Mouse (Mus musculus): Measurements from ENCODE around the gene Kcnn1. TPM values are rescaled to one million over a fixed set of nuclear protein-coding genes. Genes with fewer than 3 reads are reported as not detected.

The Kcnn1 gene
- polyA plus RNA-seq, 1 experiment from 2014 or later, result 1.1 TPM

GRCm38 (mm10) chr8:70890656-70891055 is 27.6 kb upstream of the Kcnn1 start:
- Histone ChIP-seq H3K4me2 (no peak overlapping the region), H3K36me3 (ENCODE audit: control insufficient read depth, insufficient read depth, low read length) (peaks cover 18% of the 10 kb centered on the region), H3K9ac (ENCODE audit: low read depth, low read length) (no peak overlapping the region), H3K4me3 (ENCODE audit: low read depth, low read length) (no peak overlapping the region), H3K9me3 (replicated peaks; ENCODE audit: control insufficient read depth, low read length) (no peaks in the 10 kb centered on the region), H3K27me3 (ENCODE audit: control insufficient read depth, insufficient read depth, low read length) (peaks cover 60% of the 10 kb centered on the region), H3K4me1 (ENCODE audit: control insufficient read depth, insufficient read depth, low read length) (peaks cover 12% of the 10 kb centered on the region; the same call in 1 of the 2 replicates), H3K27ac (ENCODE audit: low read depth, low read length) (no peak overlapping the region)
- ATAC-seq (replicated peaks; ENCODE audit: insufficient number of reproducible peaks, low FRiP score, low TSS enrichment), result no peak
- 93% methylated on average over 5 of the region's 5 CpGs for WGBS (ENCODE audit: insufficient replicate concordance)

- WGBS (ENCODE audit: insufficient replicate concordance), result 6% methylated on average over 13 of the region's 18 CpGs
- Histone ChIP-seq H3K4me3 (ENCODE audit: low read depth, low read length) (no peak overlapping the region), H3K4me2 (no peak overlapping the region), H3K4me1 (ENCODE audit: control insufficient read depth, insufficient read depth, low read length) (peaks cover 6% of the 10 kb centered on the region; the same call in 1 of the 2 replicates), H3K36me3 (ENCODE audit: control insufficient read depth, insufficient read depth, low read length) (no peaks in the 10 kb centered on the region), H3K27me3 (ENCODE audit: control insufficient read depth, insufficient read depth, low read length) (peaks cover 41% of the 10 kb centered on the region), H3K27ac (ENCODE audit: low read depth, low read length) (no peak overlapping the region), H3K9me3 (replicated peaks; ENCODE audit: control insufficient read depth, low read length) (no peaks in the 10 kb centered on the region), H3K9ac (ENCODE audit: low read depth, low read length) (no peak overlapping the region)
- ATAC-seq (replicated peaks; ENCODE audit: insufficient number of reproducible peaks, low FRiP score, low TSS enrichment), result peak; percentile 23; the same call in 1 of the 2 replicates
These were observed 24.6 kb upstream of the Kcnn1 start for GRCm38 (mm10) chr8:70887669-70888068.

- no peaks in the 10 kb centered on the region for H3K36me3 ChIP-seq (ENCODE audit: control insufficient read depth, insufficient read depth, low read length)
- no peak overlapping the region for H3K4me2 ChIP-seq
- H3K27me3 ChIP-seq (ENCODE audit: control insufficient read depth, insufficient read depth, low read length), result peaks cover 20% of the 10 kb centered on the region
- peaks cover 3% of the 10 kb centered on the region; the same call in 1 of the 2 replicates for H3K4me1 ChIP-seq (ENCODE audit: control insufficient read depth, insufficient read depth, low read length)
- H3K9me3 ChIP-seq (replicated peaks; ENCODE audit: control insufficient read depth, low read length), result no peaks in the 10 kb centered on the region
- H3K4me3 ChIP-seq (ENCODE audit: low read depth, low read length), result no peak overlapping the region
- no peak overlapping the region for H3K9ac ChIP-seq (ENCODE audit: low read depth, low read length)
- H3K27ac ChIP-seq (ENCODE audit: low read depth, low read length), result no peak overlapping the region
- WGBS (ENCODE audit: insufficient replicate concordance), result 12% methylated on average over 12 of the region's 12 CpGs
- no peak for ATAC-seq (replicated peaks; ENCODE audit: insufficient number of reproducible peaks, low FRiP score, low TSS enrichment)
These were observed 22.6 kb upstream of the Kcnn1 start for GRCm38 (mm10) chr8:70885612-70886011.

GRCm38 (mm10) chr8:70884683-70885082 is 21.6 kb upstream of the Kcnn1 start:
- Histone ChIP-seq H3K4me3 (ENCODE audit: low read depth, low read length) (no peak overlapping the region), H3K9me3 (replicated peaks; ENCODE audit: control insufficient read depth, low read length) (no peaks in the 10 kb centered on the region), H3K4me1 (ENCODE audit: control insufficient read depth, insufficient read depth, low read length) (peaks cover 6% of the 10 kb centered on the region; the same call in 1 of the 2 replicates), H3K4me2 (no peak overlapping the region), H3K27ac (ENCODE audit: low read depth, low read length) (no peak overlapping the region), H3K36me3 (ENCODE audit: control insufficient read depth, insufficient read depth, low read length) (no peaks in the 10 kb centered on the region), H3K9ac (ENCODE audit: low read depth, low read length) (no peak overlapping the region), H3K27me3 (ENCODE audit: control insufficient read depth, insufficient read depth, low read length) (0 out of 2 replicates have a peak, but pooled peaks cover 13% of the 10 kb centered on the region)
- 71% methylated on average over 10 of the region's 10 CpGs for WGBS (ENCODE audit: insufficient replicate concordance)
- ATAC-seq (replicated peaks; ENCODE audit: insufficient number of reproducible peaks, low FRiP score, low TSS enrichment), result no peak

- no peak overlapping the region for H3K27ac ChIP-seq (ENCODE audit: low read depth, low read length)
- WGBS (ENCODE audit: insufficient replicate concordance), result 84% methylated on average over 4 of the region's 4 CpGs
- no peak for ATAC-seq (replicated peaks; ENCODE audit: insufficient number of reproducible peaks, low FRiP score, low TSS enrichment)
These were observed 21.1 kb upstream of the Kcnn1 start for GRCm38 (mm10) chr8:70884186-70884585.

DNA sequence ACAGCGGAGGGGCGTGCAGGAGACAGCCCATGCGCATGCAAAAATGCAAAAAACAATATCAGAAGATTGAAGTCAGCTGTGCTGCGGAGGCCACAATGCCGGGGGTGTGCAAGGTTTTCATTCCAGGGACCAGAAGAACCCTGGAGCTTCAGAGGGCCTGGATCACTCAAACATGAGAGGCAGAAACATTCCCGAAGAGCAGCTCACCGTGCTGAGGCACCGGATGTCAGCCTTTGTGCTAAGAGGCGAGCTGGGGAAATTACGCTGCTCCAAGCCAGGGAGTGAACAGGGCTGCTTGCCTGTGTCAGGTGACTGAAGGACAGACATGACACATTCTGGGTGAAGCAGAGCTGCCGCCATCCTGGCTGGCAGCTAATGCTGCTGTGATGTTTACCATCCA is 17.5 kb upstream of the Kcnn1 start:
- peaks cover 6% of the 10 kb centered on the region; the same call in 1 of the 2 replicates for H3K4me1 ChIP-seq (ENCODE audit: control insufficient read depth, insufficient read depth, low read length)
- no peaks in the 10 kb centered on the region for H3K27me3 ChIP-seq (ENCODE audit: control insufficient read depth, insufficient read depth, low read length)
- no peak overlapping the region; the same call in 1 of the 2 replicates for H3K4me2 ChIP-seq
- 15% methylated on average over 11 of the region's 11 CpGs for WGBS (ENCODE audit: insufficient replicate concordance)
- H3K27ac ChIP-seq (ENCODE audit: low read depth, low read length), result no peak overlapping the region
- H3K9ac ChIP-seq (ENCODE audit: low read depth, low read length), result peak overlapping the region; percentile 28
- H3K4me3 ChIP-seq (ENCODE audit: low read depth, low read length), result no peak overlapping the region
- ATAC-seq (replicated peaks; ENCODE audit: insufficient number of reproducible peaks, low FRiP score, low TSS enrichment), result no peak
- no peaks in the 10 kb centered on the region for H3K36me3 ChIP-seq (ENCODE audit: control insufficient read depth, insufficient read depth, low read length)
- H3K9me3 ChIP-seq (replicated peaks; ENCODE audit: control insufficient read depth, low read length), result no peaks in the 10 kb centered on the region

More at GRCm38 (mm10) chr8:70884186-70884585, 21.1 kb upstream of the Kcnn1 start:
- H3K27me3 ChIP-seq (ENCODE audit: control insufficient read depth, insufficient read depth, low read length), result 0 out of 2 replicates have a peak, but pooled peaks cover 10% of the 10 kb centered on the region
- H3K9me3 ChIP-seq (replicated peaks; ENCODE audit: control insufficient read depth, low read length), result no peaks in the 10 kb centered on the region
- no peak overlapping the region for H3K9ac ChIP-seq (ENCODE audit: low read depth, low read length)
- H3K4me3 ChIP-seq (ENCODE audit: low read depth, low read length), result no peak overlapping the region
- no peaks in the 10 kb centered on the region for H3K36me3 ChIP-seq (ENCODE audit: control insufficient read depth, insufficient read depth, low read length)
- H3K4me1 ChIP-seq (ENCODE audit: control insufficient read depth, insufficient read depth, low read length), result peaks cover 6% of the 10 kb centered on the region; the same call in 1 of the 2 replicates
- no peak overlapping the region for H3K4me2 ChIP-seq

DNA sequence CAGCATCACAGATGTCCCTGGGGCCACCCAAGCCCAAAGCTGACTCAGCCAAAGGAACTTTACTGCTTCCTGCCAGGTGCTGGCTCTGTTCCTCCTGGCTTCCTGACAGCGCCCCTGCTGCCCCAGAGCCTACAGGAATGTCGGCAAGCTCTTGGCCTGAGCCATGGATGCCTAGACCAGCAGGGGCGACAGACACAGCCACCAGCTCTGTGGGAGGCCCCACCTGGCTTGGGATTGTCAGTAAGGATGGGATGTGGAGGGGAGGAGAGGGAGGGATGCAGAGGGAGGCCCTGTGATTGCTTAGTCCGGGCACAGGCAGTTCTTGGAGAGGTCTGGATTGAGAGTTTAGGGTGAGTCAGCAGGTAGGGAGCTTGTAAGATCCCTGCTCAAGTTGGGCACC is 17.1 kb upstream of the Kcnn1 start:
- peaks cover 6% of the 10 kb centered on the region; the same call in 1 of the 2 replicates for H3K4me1 ChIP-seq (ENCODE audit: control insufficient read depth, insufficient read depth, low read length)
- ATAC-seq (replicated peaks; ENCODE audit: insufficient number of reproducible peaks, low FRiP score, low TSS enrichment), result no peak
- no peak overlapping the region for H3K4me3 ChIP-seq (ENCODE audit: low read depth, low read length)
- no peaks in the 10 kb centered on the region for H3K27me3 ChIP-seq (ENCODE audit: control insufficient read depth, insufficient read depth, low read length)
- no peak overlapping the region for H3K27ac ChIP-seq (ENCODE audit: low read depth, low read length)
- no peaks in the 10 kb centered on the region for H3K9me3 ChIP-seq (replicated peaks; ENCODE audit: control insufficient read depth, low read length)
- 4% methylated on average over 4 of the region's 4 CpGs for WGBS (ENCODE audit: insufficient replicate concordance)
- no peak overlapping the region for H3K4me2 ChIP-seq
- H3K36me3 ChIP-seq (ENCODE audit: control insufficient read depth, insufficient read depth, low read length), result no peaks in the 10 kb centered on the region
- no peak overlapping the region; the same call in 1 of the 2 replicates for H3K9ac ChIP-seq (ENCODE audit: low read depth, low read length)

- H3K9ac ChIP-seq (ENCODE audit: low read depth, low read length), result no peak overlapping the region
- no peaks in the 10 kb centered on the region for H3K9me3 ChIP-seq (replicated peaks; ENCODE audit: control insufficient read depth, low read length)
- no peak for ATAC-seq (replicated peaks; ENCODE audit: insufficient number of reproducible peaks, low FRiP score, low TSS enrichment)
- H3K36me3 ChIP-seq (ENCODE audit: control insufficient read depth, insufficient read depth, low read length), result no peaks in the 10 kb centered on the region
- 55% methylated on average over 4 of the region's 4 CpGs for WGBS (ENCODE audit: insufficient replicate concordance)
- H3K4me2 ChIP-seq, result no peak overlapping the region
- H3K27me3 ChIP-seq (ENCODE audit: control insufficient read depth, insufficient read depth, low read length), result no peaks in the 10 kb centered on the region
- no peak overlapping the region for H3K4me3 ChIP-seq (ENCODE audit: low read depth, low read length)
- H3K4me1 ChIP-seq (ENCODE audit: control insufficient read depth, insufficient read depth, low read length), result peaks cover 6% of the 10 kb centered on the region; the same call in 1 of the 2 replicates
- no peak overlapping the region for H3K27ac ChIP-seq (ENCODE audit: low read depth, low read length)
These were observed 16.4 kb upstream of the Kcnn1 start for GRCm38 (mm10) chr8:70879500-70879899.

DNA sequence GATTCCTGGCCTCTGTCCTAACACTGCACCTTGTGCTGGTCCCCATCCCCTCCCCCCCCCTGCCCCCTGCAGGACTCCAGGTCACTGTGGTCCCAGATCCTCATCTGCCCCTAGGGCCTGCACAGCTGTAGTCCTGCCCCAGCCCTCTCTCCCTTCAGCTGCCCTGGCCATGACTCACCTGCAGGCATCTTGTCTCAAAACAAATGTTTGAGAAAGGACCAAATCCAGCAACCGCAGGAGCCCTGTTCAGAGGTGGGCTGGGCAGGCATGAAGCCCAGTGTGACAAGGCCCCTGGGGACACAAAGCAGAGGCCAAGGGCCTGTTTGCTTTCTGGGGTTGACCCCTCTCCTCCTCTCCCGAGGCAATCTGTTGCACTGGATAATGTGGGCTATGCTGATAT is 15.1 kb upstream of the Kcnn1 start:
- Histone ChIP-seq H3K36me3 (ENCODE audit: control insufficient read depth, insufficient read depth, low read length) (no peaks in the 10 kb centered on the region), H3K9ac (ENCODE audit: low read depth, low read length) (no peak overlapping the region), H3K9me3 (replicated peaks; ENCODE audit: control insufficient read depth, low read length) (no peaks in the 10 kb centered on the region), H3K27ac (ENCODE audit: low read depth, low read length) (no peak overlapping the region), H3K4me3 (ENCODE audit: low read depth, low read length) (no peak overlapping the region), H3K4me1 (ENCODE audit: control insufficient read depth, insufficient read depth, low read length) (peaks cover 6% of the 10 kb centered on the region; the same call in 1 of the 2 replicates), H3K27me3 (ENCODE audit: control insufficient read depth, insufficient read depth, low read length) (no peaks in the 10 kb centered on the region), H3K4me2 (no peak overlapping the region)
- WGBS (ENCODE audit: insufficient replicate concordance), result 43% methylated on average over 2 of the region's 2 CpGs
- no peak for ATAC-seq (replicated peaks; ENCODE audit: insufficient number of reproducible peaks, low FRiP score, low TSS enrichment)

Measured in heart, embryonic 11.5 days (tissue).